Mouse (Mus musculus): ENCODE data around the gene Tor1aip2.

Gene Tor1aip2

DNA sequence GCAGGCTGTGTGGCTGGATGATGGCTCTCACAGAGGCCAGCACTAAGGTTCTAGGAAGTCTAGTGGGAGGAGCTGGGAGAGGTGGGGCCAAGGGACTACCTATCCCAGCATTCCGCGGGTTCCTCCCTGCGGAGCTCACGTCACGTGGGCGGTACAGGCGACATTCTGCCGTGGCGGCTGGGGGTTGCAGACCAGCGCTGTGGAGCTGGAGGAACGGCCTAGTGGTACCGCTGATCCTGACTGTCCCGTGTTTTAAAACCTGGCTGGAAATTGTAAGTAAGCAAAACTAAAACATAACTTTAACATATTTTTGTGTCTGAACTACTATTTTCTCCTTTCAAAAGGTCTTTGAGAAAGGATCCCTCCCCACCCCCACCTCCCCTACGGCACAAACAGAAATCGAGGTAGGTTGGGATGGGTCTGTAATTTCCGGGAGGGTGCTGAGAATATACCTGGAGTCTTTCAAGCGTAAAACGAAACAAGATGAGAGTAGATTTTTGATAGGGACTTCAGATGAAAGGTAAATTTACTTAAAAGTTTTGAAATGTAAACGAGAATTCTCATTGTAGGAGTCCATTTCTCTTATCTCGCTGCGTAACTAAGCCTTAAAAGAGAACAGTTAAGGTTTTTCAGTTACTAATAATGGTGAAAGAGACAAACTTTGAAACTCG lies 5.7 kb downstream of the Tor1aip2 start:
- DNase-seq (ENCODE audit: low read depth in 1 of 2, low spot score in 2 of 2), result peak; percentile 63 to 73

- DNase-seq (ENCODE audit: low read depth in 1 of 2, low spot score in 2 of 2), result no peak
These were observed 6.4 kb downstream of the Tor1aip2 start for GRCm38 (mm10) chr1:156041451-156042241.

- DNase-seq (ENCODE audit: low read depth in 1 of 2, low spot score in 2 of 2), result no peak
These were observed 7.3 kb downstream of the Tor1aip2 start for GRCm38 (mm10) chr1:156042481-156042880.

GRCm38 (mm10) chr1:156043027-156043426 lies 7.8 kb downstream of the Tor1aip2 start:
- no peak for DNase-seq (ENCODE audit: low read depth in 1 of 2, low spot score in 2 of 2)

- no peak for DNase-seq (ENCODE audit: low read depth in 1 of 2, low spot score in 2 of 2)
These were observed 9.0 kb downstream of the Tor1aip2 start for GRCm38 (mm10) chr1:156044211-156044611.

DNA sequence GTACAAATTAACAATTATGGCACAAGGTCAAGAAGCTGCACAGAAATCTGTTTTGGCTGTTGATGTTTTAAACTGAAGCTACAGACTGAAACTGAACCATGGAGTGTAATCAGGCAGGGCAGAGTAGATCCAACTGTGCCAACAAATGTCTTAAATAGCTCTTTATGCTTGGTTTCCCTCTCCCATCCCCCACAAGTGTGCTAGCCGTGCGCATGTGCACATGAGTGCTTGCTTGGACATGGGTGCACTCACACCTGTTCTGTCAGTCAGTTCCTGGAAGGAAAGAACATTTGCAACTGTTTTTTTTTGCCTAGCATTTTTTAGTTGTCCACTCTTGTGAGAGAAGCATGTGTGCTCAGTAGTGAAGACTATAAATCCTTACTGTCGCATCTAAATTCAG lies 11.5 kb downstream of the Tor1aip2 start:
- no peak for DNase-seq (ENCODE audit: low read depth in 1 of 2, low spot score in 2 of 2)

DNA sequence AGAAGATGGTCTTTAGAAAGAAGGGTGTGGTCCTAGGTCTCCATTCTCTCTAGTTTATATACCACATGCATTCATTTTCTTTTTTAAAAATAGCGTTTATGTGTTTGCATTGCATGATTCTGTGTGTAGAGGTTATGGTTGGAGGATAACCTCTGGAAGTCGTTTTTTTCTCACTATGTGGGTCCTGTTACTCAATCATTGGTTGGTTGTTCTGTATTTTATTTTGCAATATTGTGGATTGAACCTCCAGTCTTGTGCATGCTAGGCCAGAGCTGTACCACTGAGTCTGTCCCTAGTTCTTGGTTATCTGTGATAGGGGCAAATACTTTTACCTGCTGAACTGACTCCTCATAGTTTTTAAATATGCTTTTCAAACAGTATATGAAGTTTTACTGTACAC lies 23.0 kb downstream of the Tor1aip2 start:
- no peak for DNase-seq (ENCODE audit: low read depth in 1 of 2, low spot score in 2 of 2)

- DNase-seq (ENCODE audit: low read depth in 1 of 2, low spot score in 2 of 2), result no peak
These were observed 27.0 kb downstream of the Tor1aip2 start for GRCm38 (mm10) chr1:156062193-156062592.

- peak in 1 of 2 experiments; percentile 32 for DNase-seq (ENCODE audit: low read depth in 1 of 2, low spot score in 2 of 2)
These were observed 30.9 kb downstream of the Tor1aip2 start for GRCm38 (mm10) chr1:156066133-156066532.

DNA sequence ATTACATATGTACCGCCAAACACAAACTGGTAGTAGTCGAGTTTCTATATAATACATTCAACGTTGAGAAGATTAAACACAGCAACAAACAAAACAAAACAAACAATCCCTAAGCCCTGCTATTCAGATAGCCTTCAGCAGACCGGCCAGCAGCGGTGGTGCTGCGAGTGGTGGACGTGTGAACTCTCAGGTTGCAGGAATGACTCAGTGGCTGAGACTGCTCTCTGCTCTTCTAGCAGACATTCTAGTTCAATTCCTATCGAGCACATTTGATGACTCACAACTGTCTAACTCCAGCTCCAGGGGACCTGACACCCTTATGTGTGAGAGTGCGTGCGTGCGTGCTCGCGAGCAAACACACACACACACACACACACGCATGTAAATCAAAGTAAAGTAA lies 34.9 kb downstream of the Tor1aip2 start:
- no peak for DNase-seq (ENCODE audit: low read depth in 1 of 2, low spot score in 2 of 2)

DNA sequence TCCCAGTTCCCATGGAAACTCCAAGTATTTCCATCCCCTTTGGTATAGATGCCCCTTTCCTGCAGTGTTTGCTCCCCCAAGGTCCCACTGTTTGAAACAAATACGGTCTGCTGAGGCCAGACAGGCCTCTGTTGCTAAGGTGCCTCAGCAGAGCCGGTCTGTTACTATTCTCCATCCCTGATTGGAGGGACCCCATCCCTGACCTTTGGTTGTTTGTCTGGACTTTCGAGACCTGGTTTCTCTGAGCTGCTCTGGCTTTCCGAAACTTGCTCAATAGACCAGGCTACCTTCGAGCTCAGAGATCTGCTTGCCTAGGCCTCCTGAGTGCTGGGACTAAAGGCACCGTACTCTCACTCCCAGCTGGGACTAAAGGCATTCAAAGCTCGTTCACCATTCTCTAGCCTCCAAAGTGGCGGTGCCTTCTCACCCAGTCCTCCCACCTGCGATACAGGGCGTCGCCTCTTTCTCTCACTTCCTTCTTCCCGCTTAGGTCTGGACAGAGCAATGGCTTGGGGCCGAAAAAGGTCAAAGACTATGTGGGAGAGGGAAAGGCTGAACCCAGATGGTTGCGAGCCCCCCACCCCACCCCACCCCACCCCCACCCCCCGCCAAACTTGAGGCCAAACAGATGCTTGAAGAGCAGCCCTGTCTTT lies 38.1 kb downstream of the Tor1aip2 start:
- DNase-seq (ENCODE audit: low read depth in 1 of 2, low spot score in 2 of 2), result no peak

- DNase-seq (ENCODE audit: low read depth in 1 of 2, low spot score in 2 of 2), result no peak
These were observed 39.4 kb downstream of the Tor1aip2 start for GRCm38 (mm10) chr1:156074575-156074974.

DNA sequence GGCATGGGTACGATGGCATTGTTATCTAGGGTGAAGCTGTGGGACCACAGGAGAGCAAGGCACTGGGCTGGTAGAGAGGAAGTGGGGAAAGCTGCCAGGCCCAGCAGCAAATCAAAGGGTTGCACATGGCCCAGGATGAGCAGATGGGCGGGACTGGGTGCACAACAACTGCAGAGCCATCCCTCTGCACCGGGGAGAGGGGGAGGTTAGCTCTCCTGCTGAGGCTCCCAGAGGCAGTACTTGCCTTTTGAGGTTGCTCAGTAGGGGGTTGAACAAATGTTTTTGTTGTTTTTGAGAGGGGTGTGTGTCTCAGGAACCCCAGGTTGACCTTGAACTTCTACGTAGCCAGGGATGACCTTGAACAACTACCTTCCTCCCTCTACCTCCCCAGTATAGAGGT lies 41.3 kb downstream of the Tor1aip2 start:
- DNase-seq (ENCODE audit: low read depth in 1 of 2, low spot score in 2 of 2), result no peak

- no peak for DNase-seq (ENCODE audit: low read depth in 1 of 2, low spot score in 2 of 2)
These were observed 42.5 kb downstream of the Tor1aip2 start for GRCm38 (mm10) chr1:156077655-156078054.

DNA sequence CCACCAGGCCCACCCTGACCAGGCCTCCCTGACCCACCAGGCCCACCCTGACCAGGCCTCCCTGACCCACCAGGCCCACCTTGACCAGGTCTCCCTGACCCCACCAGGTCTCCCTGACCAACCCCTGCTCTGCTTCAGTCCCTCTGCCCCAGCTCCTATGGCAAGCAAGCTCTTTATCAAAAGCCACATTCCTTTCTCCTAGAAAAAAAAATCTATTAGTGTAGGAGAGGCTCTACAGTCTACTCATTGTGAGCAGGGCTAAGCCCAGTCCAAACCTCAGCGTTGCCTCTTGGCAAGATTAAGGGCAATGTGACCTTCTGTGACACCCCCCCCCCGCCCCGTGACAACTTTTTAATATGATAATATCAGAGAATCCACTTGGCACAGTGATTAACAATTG lies 49.4 kb downstream of the Tor1aip2 start:
- DNase-seq (ENCODE audit: low read depth in 1 of 2, low spot score in 2 of 2), result no peak

DNA sequence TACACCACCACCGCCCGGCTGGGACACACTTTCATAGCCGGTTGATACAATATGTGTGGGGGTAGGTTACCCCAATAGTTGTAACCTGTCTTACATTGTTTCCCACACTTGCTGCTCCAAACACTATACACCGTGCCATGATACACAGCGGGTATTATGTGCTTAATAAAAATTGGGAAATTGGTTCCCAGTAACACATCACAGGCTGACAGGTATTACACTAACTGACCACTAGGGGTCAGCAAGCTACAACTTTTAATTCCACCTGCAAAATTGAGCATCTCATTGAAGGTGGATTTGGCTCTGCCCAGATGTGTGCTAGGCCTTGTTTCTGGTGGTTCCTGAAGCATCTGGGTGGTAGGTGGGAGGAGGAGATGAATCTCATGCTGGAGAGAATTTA lies 50.6 kb downstream of the Tor1aip2 start:
- DNase-seq (ENCODE audit: low read depth in 1 of 2, low spot score in 2 of 2), result no peak

DNA sequence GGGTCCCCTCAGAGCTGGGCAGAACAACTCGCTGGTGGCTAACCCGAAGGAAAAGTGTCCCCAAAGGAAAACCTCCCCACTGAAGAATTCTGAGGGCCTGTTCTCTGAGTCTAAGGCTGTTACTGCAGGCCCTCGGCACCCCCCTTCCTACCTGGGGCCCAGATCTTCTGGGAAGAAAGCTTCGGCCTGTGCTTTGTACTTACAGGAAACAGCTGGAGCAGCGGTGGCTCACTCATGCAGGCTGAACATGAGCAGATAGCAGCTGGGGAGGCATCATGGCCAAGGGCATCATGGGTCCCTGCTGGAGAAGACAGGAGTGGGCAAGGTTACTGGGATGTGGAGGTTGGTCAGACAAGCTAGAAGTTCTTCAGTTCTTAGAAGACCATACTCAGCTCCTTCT lies 52.4 kb downstream of the Tor1aip2 start:
- no peak for DNase-seq (ENCODE audit: low read depth in 1 of 2, low spot score in 2 of 2)

DNA sequence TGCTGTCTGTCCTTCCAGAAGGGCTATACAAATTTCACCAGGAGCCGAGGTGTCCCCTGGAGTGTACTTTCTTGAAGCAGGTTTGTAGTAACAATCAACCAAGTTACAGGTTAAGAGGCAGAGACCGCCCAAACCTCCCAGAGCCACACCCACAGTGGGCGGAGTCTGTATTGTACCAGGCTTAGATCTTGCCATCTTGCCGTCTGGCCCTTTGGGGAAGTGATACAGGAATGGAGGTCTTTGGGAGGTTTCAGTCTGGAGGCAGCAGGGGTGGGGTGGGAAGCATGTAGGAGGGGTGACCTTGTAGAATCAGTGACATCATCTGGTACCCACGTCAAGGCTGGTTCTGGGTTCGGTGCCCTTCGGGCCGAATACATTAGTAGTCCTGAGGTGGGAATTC lies 54.4 kb downstream of the Tor1aip2 start:
- DNase-seq (ENCODE audit: low read depth in 1 of 2, low spot score in 2 of 2), result peak in 1 of 2 experiments; percentile 18

GRCm38 (mm10) chr1:156090042-156090441 lies 54.8 kb downstream of the Tor1aip2 start:
- DNase-seq (ENCODE audit: low read depth in 1 of 2, low spot score in 2 of 2), result no peak

DNA sequence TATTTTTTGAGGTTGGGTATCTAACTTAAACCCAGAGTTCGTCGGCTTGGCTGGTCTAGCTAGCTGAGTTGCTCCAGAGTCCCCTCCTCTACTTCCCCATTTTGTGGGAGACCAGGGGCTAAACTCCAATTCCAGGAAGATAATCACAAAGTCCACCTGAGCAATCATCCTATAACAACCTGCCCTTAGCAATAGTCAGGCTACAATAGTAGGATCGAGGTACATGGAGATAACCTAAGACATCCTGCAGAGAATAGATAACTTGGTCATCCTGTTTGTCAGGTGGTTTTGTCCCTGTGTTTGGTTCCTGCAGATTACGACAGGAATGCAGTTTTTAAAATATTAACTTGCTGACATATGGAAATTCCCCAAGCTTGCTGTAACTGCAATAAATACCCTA lies 56.6 kb downstream of the Tor1aip2 start:
- DNase-seq (ENCODE audit: low read depth in 1 of 2, low spot score in 2 of 2), result no peak

GRCm38 (mm10) chr1:156103763-156104162 lies 68.6 kb downstream of the Tor1aip2 start:
- DNase-seq (ENCODE audit: low read depth in 1 of 2, low spot score in 2 of 2), result no peak

DNA sequence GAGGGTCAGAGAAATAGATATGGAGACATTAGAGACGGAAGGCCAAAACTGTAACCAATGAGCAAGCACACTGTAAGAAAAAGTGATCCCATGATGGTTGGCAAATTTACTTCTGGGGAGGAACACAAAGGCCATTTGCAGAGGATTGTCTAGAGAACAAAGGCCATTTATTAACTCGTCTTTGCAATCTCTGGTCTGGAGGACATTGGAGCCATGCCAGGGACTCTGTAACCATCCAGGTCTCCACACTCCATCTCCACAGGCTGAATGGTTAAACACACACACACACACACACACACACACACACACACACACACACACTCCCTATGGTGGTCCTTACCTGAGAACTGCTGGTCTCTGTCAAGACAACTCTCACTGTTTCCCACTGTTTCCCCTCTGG lies 70.2 kb downstream of the Tor1aip2 start:
- no peak for DNase-seq (ENCODE audit: low read depth in 1 of 2, low spot score in 2 of 2)

All from monocyte, adult 2 months (primary cell).